Mouse (Mus musculus) kidney, adult 18-20 months (tissue): Measurements from ENCODE around the gene Pitpnm2.
"Not testable (repeated sequence)": the region's sequence is repeated elsewhere in the genome, so short reads cannot be mapped to it uniquely, and the experiment has no call there.

ENCODE experiments used
- DNase-seq: peaks from one replicate; pipeline ENCODE4 v3.0.0; 2021

Gene Pitpnm2

DNA sequence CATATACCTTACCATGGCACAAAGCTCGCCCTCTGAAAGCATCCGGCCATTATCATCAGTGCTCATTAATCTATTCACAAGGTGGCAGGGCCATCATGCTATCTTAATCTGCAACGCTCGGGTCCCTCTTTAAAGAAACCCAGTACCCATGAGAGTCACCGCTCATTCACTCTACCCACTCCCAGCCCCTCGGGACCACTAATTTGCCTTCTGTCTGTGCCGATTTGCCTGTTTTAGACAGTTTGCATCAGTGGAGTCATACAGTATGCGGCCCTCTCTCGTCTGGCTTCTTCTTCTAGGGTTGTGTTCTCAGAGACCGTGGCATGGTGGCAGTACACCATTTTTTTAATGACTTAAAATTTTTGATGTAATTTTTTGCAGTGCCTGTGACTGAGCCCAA lies 30.1 kb downstream of the Pitpnm2 start:
- DNase-seq = no peak

DNA sequence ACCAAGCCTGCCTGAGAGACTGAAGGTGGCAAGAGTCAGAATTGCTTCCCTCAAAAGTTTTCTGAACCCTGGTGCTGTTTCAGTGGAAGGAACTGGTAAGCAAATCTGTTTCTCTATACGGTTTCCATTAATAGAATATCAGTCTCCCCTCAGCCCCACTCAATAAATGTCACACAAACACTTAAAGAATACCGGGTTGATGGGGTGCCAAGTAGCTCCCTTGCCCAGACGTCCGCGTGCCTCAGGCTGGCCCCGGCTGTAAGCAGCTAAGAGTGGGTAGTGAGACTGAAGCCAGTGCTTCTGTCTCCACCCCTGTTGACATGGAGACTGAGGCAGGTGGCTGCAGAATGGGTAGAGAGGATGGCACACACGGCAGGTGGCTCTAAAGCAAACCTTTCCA lies 30.6 kb downstream of the Pitpnm2 start:
- DNase-seq = no peak

DNA sequence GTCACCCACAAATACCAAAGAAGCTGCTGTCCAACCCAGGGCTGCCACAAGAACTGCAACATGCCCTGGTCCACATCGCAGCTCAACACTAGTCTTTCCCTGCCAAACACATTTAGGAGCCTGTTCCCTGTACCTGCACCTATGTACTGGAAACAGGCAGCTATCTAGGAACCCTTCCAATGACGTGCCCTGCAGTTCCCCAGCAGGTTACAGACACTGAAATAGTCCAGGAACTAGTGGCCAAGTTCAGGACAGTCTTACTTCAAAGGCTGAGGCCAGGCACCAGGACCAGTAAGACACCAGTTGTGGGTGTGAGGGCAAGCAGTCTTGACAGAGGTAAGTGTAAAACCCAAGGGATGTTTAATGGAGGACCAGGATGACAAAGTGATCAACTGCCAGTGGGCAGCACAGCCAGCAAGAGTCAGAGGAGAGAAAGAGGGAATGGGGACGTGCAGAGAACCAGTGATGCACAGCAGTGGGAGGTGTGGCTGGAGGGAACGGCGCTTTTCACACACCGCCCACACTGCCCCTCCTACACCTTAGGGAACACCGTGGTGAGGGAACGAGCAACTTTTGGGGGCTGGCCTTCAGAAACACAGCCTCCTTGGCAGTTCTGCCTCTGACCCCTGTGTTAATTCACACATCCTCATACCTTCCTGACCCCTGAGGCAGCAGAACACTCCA lies 31.9 kb downstream of the Pitpnm2 start:
- no peak for DNase-seq

DNA sequence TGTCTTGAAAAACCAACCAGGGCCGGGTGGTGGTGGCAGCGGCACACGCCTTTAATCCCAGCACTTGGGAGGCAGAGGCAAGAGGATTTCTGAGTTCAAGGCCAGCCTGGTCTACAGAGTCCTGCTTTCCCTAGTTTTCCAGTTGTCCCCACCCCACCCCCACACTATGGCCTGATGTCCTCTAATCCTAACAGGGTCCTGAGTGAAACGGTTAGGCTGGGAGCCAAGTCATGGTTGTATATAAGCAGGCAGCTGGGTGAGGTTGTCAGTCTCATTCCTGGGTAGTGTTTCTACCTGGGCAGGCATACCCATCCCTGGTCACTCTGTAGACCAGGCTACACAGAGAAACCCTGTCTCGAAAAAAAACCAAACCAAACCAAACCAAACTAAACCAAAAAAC lies 32.5 kb downstream of the Pitpnm2 start:
- not testable (repeated sequence) for DNase-seq

DNA sequence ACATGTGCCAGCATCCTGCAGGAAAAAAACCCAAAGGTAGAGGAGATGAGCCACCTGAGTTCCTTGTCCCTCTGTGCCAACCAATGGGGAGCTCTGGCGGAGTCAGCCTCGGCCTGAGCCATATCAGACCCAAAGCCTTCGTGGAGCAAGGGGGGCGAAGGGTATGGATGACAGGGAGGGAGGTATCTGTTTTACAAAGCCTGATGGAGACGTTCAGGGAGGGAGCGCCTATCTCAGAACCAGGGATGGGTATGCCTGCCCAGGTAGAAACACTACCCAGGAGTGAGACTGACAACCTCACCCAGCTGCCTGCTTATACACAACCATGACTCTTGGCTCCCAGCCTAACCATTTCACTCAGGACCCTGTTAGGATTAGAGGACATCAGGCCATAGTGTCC lies 33.2 kb downstream of the Pitpnm2 start:
- DNase-seq = no peak

DNA sequence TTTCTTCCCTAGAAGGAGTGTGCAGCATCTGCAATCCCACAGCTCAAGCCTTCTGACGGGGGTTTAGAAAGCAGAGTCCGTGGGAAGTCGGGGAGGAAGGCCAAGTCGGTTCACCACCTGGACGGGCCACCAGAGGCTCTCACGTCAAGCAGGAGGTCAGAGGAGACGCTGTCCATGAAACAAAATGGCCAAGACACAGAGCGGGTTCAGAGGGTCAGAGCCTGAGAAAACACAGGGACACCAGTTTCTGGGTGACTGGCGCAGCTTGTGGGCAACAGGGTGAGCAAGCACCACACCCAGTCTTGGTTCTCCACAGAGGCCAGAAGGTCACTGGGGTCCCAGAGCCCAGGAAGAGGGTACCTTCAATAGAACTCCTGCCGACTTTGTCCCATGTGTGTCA lies 33.9 kb downstream of the Pitpnm2 start:
- no peak for DNase-seq

DNA sequence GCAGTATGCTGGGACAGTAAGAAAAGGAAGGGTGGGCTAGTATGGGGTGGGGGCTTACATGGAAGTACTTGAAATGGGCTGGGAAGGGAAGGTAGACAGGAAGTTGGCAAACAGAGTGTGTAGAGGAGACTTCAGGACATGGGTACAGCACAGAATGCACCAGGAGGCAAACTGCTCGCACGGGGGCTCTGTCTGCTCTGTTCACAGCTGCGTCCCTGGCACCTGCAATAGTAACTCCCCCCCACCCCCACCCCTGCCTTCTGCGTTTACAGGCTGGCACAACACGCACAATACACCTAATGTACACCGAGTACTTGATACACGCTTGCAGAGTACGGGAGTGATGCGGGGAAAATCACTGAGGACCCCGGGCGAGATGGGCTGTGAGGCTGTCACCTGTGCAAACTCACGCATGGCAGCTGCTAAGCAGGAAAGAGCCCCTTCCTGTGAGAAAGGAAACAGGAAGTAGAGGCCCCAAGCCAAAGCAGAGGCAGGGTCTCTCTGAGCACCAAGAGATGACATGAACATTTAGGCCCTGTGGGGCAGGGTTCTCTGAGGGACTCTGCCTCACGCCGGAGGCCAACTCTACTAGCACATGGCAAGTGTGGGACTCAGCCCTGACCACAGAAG lies 34.9 kb downstream of the Pitpnm2 start:
- no peak for DNase-seq

DNA sequence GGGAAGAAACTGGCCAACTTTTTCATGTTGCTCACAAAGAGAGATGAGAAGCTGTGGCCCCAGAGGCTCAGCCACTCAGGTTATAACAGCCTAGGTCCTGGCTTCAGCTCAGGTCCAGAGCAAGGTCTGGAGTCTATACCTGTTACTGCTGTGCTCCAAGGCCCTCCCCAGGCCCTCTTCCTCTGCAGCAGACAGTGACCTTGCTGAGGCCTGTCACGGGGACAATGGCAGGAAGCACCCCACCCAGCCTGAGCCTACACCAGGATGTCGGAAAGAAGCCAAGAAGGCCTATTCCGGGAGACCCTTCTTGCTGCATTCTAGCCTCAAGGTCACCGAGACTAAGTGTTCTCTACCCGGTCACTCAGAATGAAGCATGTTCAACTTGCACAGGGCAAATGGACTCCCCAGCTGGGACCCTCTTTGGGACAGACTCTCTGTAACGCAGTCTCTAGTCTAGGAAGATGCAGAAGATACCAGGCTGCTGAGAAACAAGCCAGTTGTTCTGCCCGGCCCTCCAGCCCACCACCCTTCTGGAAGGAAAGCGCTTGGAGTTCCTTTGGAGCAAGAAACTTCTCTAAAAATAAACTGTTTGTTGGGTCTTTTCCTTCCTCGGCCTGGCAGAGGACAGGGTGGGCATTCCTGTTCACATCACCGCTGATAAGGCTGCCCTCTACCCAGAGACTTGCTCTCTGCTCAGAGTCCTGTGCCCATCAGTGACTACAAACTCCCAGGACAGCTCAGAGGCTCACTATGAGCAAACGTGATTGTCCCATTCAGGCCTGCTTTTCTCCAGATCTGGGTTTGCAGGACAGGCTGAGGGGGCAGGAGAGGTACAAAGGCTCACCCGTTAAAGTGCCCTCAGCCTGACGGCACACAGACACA lies 35.7 kb downstream of the Pitpnm2 start:
- DNase-seq = peak; percentile 59

DNA sequence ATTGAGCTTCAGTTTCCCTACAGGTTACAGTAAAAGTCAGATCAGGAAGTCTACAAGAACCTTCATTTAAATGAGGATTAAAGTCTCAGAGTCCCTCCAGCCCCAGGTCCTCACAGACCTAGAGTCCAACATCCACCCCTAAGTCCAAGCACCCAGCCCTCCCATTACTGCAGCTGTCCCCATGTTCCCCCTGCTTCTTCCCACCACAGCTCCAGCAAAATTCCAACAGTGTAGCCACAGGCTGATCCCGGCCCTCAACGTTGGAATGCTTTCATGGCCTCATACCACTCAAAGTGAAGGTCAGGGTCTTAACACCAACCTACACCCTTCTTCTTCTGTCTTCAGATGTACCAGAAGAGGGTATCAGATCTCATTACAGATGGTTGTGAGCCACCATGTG lies 37.9 kb downstream of the Pitpnm2 start:
- no peak for DNase-seq

DNA sequence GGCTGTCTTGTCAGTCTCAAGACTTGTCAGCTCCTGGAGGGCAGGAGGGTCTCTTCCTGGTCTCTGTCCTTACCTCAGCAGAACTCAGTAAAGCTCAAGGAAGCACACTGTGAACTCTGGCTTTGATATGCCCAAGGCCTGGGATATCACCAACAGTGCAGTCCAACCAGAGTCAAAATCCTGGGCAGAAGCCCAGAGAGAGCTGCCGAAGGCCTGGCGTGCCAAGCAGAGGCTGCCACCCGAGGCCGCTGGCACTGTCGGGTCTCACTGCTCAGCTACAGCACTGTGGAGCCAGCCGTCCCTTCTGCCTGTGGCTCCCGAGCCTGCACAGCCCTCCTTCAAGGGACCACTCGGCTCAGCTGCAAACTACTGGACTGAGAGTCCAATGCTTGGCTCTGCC lies 38.3 kb downstream of the Pitpnm2 start:
- DNase-seq = no peak

DNA sequence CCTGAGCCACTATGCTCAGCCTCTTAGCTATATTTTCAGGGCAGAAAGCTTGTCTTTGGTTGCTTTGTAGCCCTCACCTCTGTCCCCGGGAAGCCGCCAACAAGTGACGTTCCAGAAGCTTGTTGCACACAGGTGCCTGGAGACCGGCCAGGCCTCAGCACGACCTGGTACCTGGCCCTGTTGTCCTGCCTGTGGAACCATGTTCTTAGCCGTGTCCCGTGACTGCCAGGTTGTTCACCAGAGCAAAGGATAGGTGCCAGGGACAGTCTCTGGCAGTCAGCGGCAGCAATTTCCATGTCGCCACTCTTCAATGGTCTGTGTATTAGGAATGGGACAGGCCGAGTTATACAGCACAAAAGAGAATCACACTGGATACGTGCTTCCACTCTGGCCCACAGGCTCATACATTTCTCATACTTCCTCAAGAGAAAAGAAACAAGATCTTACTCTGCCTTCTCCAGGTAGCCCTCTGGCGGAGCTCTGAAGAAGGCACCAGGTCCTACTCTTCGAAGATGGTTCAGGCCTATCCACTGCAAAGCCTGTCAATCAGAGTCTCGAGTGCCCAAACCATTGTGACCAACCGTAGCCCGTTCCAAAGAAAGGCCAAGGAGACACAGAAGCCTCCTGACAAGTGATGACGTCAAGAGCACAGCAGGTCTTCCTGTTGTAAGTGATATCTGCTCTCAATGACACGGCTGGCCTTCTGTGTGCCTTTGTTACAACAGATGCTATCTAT lies 39.1 kb downstream of the Pitpnm2 start:
- DNase-seq = no peak

DNA sequence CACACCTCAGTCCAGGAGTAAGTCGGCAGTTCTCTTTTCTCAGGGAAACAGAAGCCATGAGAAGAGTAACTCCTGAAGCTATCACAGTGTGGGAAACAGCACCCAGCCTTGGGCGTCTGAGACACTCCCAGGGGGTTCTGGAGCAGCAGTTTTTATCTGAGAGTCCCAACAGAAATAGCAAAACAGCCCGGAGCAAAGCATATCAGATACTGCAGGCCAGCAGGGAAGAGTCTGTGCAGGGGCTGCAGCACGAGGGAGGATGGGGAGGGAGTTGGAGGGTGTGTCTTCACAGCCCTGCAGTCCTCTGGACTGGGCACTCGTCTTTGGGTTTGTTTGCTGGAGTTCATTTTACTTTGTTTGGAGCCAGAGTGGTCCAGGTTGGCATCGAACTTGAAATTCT lies 39.7 kb downstream of the Pitpnm2 start:
- DNase-seq = no peak

DNA sequence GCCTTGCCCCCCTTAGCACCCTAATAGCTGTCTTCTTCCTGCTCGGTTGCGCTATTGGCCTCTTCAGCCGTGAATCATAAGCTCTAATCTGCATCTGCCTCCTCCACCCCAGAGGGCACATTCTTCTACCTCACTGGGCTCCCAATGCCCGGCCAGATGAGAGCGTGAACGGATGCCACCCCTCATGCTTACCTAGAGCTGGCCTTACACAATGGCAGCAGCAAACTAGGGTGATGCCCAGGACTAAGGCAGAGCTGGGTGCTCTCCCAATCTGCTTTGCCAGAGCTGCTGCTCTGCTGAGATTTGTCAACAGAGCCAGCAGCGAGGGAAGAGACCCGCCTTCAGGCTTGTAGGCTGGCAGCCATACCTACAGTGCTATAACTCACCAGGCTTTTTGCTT lies 41.5 kb downstream of the Pitpnm2 start:
- DNase-seq = no peak

DNA sequence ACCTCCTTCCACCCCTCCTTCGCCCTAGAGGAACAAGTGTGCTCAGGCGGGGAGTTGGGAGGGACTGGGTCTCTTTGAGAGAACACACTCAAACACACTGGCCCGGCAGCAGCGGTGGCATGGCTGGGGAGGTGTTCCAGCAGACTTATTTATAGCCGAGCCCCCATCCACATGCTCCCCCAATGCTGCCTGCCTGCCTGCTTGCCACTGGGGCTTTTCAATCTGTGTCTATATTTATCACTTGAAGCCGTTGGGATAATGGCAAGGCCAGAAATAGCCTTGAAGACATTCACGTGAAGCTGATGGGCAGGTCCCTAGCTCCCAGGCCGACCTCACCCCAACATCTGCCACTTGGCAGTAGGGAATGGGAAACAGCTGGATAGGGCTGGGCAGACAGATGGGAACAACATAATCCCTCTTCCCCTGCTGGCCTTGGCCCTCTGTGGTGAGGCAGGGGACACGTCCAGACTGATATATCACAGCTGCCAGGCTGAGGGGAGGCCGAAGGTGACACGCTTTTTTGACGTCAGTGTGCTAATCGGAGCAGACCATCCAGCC lies 43.0 kb downstream of the Pitpnm2 start:
- no peak for DNase-seq

DNA sequence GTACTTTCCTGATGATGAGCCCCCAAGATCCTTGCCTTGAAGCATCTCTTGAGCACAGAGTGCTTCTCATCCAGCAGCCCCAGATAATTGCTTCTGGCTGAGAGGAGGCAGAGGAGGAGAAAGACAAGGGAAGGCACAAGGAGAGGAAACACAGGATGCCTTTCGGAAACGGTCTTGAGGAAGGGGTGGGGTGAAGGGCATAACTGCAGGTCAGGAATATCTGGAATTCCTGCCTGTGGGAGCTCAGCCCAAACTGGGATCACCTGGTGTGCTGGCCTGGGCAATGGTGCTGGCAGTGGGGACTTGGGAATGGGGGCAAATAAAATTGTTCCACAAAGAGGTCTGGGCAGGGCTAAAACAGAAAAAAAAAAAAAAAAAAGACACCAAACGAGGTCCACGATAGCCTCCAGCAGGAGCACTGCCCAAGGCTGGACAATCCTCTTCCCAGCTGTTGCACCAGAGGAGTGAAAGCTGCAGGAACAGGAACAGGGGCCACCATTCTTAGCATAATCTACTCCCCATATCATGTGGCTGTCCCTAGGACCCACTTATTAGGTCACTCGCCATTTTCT lies 43.7 kb downstream of the Pitpnm2 start:
- DNase-seq = no peak

DNA sequence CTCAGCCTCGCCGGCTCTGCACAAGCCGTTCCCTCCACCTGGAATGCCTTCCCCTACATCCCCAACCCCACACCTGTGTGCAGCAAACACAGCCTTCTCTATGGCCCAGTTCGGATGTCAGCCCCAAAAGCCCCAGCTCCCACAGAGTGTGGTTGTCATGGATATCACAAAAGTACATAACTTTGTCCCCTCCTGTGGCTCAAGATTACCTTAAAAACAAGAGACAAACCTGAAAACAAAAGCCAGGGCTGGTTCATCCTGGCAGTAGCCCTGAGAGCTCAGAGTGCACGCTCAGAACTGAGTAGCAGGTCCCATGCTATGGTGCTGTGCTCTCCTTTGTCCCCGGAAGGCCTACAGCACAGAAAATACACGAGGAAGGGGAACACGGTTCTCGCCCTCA lies 44.3 kb downstream of the Pitpnm2 start:
- no peak for DNase-seq

DNA sequence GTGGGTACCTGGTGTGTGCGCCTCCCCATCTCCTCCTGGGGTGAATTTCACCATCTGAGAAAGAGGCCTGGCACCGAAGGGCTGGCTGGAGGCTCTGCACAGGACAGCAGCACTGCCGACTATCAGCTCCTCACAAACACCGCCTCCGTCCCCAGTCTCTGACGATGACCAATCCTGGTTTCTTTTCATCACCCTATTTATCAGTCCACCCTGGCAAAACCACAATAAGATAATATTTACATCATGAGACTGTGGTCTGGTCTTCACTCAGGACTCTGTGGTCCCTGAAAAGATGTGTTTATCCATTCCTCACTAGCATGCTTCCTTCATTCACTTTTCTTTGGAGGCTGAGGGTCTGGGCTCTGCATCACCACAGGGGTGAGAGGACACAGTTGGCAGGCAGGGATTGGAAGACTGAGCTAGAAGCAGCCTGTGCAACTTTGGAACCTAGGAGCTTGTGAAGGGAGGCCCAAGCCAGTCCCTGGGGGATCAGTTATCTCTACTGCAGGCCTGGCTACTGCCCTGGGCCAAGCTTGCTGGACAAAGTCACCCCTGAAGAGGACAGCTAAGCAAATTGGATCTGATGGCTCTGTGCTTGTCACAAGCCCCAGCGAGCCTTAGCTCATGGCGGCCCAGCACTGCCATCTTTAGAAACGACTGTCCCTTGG lies 45.3 kb downstream of the Pitpnm2 start:
- DNase-seq = no peak

DNA sequence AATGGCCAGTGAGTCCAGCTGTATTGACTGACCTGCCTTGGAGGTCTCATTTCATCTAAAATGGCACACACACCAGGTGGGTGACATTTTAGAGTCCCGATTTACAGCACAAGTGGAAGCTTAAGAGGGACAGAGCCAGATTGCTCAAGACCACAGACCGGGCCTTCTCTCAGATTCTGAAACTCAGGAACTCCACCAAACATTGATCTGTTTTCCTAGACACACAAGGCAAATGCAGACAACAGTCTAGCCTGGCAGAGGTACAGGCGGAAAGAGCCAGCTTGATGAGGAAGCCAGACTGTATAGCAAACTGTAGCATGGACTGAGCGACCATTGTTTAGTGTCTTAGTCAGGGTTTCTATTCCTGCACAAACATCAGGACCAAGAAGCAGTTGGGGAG lies 46.3 kb downstream of the Pitpnm2 start:
- no peak for DNase-seq

DNA sequence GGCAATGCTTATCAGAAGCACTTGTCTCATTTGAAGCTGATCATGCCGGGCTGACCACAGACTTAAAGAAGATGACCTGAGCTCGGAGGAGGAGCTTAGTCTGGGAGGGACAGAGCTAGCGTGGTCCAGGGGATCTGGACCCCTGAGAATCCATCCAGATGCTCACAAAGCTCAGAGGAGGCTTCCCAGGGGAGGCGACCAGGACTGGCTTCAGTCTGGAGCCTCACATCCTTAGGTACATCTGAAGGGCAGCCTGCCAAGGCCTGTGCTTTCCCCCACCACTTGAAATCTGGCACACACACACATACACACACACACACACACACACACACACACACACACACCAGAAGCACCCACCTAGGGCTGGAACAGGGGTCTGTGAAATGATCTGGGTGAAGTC lies 47.5 kb downstream of the Pitpnm2 start:
- DNase-seq = no peak

DNA sequence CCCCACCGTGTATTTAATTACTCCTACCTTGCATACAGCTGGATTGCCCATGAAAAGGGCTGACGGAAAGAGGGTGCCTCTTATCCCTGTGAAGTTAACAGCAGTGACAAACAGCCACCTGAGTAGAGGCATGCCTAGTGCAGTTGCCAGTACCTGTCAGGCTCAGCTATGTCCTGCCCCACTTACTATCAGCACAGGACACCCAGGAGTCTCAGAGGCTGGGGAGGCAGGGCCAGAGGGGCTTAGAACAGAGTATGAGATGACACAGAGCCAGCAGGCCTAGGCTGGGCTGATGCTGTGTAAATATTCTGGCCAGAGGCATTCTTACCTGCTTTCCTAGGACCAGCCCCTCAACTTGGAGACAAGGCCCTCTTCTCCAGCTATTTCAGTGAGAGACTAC lies 48.0 kb downstream of the Pitpnm2 start:
- no peak for DNase-seq

DNA sequence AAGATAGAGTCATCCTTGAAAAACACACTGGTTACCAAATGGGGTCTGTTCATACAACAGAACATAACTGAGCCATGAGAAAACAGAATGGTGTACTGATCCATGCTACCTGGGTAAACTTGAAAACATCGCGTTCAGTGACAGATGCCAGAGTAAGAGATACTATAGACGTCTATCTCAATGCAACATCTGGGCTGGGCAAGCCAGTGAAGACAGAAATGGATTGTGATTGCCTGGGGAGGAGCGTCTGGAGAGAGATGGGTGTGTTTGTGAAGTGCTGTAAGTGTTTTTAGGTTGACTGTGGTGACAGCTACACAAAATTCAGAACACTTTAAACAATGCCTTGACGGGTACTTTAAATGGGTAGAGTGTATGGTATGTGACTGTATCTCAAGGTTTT lies 48.7 kb downstream of the Pitpnm2 start:
- DNase-seq = no peak

DNA sequence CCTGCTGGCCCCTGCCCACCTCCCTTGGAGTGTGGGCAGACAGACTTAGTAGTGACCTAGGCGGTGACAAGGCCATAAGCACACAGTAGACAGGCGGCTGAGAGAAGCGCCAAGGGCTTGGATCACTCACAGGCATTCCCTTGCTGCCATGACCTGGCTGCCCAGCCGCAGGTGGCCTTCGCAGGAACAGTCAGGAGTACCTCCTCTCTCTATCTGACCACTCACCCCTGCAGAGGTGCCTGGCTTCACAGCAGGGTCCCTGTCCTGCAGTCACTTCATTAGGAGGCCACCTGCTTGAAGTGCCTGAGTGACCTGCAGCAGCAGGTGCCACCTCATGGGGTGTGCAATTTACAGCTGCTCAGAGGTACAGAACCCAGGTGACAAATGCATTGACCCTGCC lies 50.4 kb downstream of the Pitpnm2 start:
- DNase-seq = no peak
